Mouse (Mus musculus) spleen, postnatal 10 days (tissue): ENCODE measurements around the gene Syne2.
A peak's percentile ranks its signal among the peaks of the same experiment; 100 is the strongest.
"Not testable (repeated sequence)": the region's sequence is repeated elsewhere in the genome, so short reads cannot be mapped to it uniquely, and the experiment has no call there.

Experiments used
- DNase-seq, 2 experiments: peaks; one replicate each; pipeline ENCODE4 v3.0.0; 2021 to 2022; ENCODE audit warnings: low spot score in 2 of 2

Gene Syne2

DNA sequence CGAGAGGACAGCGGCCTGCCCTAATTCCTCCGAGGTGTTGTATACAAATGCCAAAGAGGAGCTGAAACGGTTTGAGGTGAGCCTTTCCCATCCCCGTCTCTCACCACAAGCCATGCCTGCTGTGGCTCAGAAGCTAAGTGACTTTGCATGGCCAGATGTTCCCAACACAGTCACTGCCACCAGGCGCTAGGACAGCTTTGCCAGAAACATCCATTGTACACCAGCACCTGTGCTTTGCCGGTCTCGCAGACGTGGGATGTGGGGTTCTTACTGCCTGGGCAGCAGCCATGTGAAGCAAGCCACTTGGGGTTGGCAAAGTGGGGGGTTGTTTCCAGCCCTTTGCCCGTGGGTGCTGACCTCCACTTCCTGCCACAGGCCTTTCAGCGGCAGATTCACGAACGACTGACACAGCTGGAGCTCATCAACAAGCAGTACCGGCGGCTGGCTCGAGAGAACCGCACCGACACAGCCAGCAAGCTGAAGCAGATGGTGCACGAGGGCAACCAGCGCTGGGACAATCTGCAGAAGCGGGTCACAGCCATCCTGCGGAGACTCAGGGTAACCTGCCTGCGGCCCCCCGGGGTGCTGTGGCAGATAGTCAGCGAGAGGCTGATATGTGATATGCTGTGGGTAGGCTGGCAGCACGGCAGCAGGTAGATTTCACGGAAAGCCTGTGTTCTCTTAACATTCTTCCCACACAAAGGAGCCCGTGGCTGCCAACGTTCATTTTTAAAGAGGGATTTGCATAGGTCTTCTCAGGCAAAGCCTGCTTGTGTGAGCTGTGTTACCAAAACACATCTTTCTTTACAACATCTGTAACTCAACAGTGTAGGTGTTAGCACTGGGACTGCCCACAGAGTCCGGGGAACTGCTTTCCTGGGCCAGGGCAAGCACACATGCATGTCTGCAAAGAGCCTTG is 277.4 kb downstream of the Syne2 start:
- no peak for DNase-seq

DNA sequence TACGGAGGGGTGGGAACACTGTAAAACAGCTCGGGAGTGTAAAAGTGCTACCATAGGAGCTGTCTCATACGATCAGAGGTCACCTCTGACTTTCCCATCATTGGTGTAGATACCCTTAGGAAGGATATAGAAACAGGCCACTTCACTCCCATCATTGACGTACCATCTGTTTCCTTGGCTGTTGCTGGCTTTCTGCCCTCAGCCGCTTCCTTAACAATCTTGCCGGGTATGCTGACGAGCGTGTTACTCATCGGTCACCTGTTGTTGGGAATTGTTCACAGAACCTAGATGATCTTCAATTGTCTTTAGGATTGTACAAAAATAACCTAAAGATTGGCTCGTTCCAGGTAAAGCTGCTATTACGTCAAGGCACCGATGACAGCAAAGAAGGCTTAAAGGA is 284.7 kb downstream of the Syne2 start:
- no peak for DNase-seq

DNA sequence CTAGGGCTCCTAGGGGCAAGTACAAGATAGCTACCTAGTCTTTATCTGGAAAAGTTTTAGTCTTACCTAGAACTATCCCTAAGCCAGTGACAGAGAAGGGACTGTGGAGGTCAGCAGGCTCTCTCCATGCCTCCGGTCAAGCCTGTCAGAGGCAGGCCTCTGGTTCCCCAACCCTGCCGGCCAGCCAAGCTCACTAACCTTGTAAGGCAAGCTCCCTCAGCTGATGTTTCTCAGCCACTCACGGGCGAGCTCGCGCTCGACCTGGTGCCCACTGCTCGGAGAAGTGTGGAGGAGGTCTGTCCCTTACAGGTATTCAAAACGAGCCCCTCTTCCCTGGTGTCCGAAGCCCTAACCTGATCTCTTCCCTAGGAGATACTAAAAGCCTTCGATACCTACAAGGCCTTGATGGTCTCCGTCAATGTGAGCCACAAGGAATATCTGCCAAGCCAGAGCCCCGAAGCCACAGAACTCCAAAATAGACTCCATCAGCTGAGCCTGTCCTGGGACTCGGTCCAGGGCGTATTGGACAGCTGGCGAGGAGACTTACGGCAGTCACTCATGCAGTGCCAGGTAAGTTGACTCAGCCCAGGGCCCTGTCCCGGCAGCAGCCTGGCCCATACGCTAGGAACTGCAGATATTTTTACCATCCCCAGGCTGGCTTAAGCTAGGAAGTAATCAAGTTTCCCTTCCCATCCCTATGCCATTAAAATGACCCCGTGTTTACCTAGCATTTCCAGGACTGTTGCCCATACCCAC is 286.8 kb downstream of the Syne2 start:
- DNase-seq = no peak

DNA sequence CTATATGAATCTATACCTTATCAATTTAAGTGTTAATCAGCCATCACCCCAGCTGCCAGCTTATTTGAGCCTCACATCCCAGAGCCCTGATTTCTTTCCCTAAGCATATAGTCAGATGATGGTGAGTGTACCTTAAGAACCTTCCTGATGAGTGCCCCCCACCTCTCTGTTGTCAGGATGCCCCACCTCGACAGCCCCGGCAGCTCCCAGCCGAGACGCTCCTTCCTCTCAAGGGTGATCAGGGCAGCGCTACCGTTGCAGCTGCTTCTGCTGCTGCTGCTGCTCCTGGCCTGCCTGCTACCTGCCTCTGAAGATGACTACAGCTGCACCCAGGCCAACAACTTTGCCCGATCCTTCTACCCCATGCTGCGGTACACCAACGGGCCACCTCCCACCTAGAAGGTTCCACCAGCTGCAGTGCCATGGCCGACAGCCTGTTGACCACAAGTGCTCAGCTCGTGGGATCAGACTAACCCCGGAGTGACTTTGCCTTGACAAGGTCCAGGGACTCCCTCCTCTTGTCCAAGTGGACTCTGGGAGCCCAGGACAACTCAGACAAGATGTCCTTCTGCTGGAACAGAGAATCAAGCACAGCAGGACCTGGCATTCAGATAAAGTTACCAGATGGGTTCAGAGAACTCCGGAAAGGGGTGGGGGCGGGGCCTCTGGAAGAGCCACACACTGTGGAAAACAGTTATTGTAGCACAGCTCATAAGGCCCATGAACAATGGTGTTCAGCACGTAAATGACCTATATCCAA is 291.9 kb downstream of the Syne2 start:
- DNase-seq = no peak

- no peak for DNase-seq
Observed at GRCm38 (mm10) chr12:76111046-76111445, 293.1 kb downstream of the Syne2 start.

DNA sequence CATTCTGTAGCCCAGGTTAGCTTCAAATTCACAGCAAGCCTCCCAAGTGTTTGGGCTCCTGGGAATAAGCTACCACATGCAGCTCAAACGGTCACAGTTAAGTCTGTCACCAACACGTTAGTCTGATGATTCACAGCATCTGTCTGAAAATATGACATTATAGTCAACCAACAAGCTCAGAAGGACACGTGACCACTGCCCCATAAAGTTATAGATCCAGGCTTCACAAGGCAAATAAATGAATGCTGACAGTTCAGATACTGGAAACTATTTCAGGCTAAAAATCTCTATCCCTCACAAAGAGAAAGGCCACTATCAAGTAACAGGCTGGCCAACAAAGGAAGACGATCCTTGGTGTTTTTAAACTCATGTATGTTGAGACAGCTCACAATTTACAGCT is 298.6 kb downstream of the Syne2 start:
- no peak for DNase-seq

DNA sequence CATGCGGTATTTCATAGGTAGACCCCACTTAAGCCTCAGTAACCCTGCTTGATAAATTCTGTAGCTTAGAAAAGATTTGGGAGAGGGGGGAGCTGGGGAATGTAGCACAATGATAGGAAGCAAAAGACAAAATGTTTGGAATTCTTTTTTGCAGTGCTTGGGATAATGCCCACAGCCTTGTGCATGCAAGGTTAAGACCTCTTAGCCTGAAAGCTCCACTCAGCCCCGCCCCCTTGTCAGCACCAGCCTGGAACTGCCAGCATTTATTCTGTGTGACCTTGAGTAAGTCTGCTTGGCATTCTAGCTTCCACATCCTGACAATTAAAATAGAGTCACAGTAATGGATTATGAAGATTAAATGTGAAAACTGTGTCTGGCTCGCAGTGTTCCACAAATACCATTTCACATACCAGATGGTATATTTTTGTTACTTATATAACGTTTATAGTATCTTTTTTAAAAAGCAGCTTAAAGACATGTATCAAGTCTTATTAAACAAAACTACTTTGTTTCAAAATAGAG is 299.8 kb downstream of the Syne2 start:
- DNase-seq = no peak

DNA sequence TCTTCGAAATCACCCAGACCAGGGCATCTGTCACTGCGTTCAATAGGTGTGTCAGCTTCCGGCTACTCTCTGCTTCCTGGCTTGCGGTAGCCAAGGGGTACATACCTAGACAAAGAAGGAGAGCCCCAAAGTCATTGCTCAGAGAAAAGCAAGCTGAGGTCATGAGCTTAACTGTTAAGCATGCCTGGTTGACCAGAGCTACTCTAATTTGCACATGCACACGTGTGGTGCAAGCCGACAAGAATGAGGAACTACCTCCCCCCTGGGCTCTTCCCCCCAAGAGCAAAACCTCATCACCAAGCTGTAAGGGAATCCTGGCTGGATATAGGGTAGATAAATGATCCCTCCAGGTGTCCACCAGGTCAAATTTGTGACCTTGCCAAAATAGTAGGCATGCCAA is 305.3 kb downstream of the Syne2 start:
- no peak for DNase-seq

DNA sequence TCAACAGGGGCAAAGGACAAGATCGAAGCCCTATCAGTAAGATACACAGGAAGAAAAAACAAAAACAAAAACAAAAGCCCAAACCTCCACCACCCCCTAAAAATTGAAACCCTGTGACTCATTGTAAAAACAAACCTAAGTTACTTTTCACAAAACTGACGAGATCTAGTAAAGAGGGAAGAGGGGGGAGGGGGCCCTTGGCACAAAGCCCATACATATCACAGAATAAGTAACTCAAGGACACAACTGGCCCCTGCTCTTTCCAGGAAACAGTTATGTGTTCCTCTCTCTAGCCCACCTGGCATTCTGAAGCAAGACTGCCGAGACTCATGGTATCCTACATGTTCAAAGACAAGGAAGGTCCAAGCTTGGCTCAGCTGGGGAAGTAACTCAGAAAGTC is 310.4 kb downstream of the Syne2 start:
- DNase-seq = no peak

GRCm38 (mm10) chr12:76128831-76129230 is 310.9 kb downstream of the Syne2 start:
- no peak for DNase-seq

- peak in 1 of 2 experiments; percentile 57 for DNase-seq
Observed at GRCm38 (mm10) chr12:76130281-76130680, 312.3 kb downstream of the Syne2 start.

DNA sequence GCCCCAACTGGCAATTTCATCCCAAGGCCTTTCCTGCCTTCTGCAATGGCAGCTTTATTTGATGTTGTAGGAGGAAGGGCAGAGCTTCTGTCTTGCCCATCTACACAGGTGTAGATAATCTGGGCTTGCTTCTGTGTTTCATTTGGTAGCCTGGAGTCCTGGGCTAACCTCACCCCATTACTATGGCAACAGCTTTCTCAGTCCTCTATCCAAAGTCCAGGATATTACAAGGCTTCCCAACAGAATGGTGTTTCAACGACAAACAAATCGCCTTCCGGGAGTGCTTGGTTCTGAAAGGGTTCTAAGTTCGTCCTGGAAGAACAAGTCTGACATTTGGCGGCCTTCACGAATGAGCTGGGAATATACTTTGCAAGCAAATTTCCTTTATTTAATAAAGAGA is 313.0 kb downstream of the Syne2 start:
- no peak for DNase-seq

DNA sequence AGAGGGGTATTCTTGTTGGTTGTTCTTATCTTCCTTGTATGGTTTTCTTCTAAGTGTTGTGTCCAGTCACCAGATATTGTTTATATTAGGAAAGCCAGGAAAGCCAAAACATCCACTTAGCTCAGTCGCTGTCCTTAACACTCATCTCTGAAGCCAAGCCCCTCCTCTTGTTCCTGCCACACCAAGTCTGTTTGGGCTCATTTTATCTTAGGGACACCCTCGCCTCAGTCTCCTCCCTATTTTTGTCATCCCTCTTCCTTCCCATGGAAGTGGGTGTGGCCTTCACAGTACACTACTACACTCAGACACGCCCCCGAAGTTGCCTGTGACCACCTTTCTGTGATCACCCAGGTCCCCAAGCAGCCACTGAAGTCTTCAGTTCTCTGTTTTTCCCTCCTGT is 314.7 kb downstream of the Syne2 start:
- no peak for DNase-seq

DNA sequence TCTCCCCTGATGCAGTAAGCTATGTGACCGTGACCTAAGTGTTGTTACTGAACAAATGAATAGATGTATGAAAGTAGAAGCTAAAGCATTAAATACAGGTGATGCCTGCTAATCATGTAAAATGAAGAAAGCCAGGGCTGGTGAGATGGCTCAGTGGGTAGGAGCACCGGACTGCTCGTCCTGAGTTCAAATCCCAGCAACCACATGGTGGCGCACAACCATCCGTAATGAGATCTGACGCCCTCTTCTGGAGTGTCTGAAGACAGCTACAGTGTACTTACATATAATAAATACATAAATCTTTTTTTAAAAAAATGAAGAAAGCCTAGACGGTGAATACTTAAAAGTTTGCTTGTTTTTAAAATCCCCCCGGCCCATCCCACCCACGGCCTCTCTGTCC is 315.1 kb downstream of the Syne2 start:
- not testable (repeated sequence) for DNase-seq

- DNase-seq = no peak
Observed at GRCm38 (mm10) chr12:76136701-76137100, 318.8 kb downstream of the Syne2 start.

DNA sequence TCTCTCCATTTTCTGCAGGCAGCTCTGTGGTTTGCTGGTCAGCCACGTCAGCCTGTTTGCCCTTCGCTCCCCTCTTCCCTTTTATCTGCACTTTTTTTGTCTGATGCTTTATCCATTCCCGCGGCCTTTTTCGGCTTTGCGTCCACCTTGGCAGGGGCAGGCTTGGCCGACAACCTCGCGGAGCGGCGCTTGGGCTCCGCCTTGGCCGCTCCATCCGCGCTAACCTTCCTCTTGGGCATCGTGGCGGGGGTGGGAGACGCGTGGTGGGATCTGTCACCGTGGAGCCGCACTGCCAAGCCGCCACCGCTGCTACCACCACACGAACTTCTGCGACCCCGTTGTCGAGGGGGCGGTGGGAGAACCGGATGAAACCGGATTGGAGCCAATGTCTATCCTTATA is 334.5 kb downstream of the Syne2 start:
- DNase-seq = not testable (repeated sequence)
